Mouse (Mus musculus): ENCODE measurements around the gene Lrp5. TPM values are rescaled to one million over a fixed set of nuclear protein-coding genes. Genes with fewer than 3 reads are reported as not detected.

Gene Lrp5
- total RNA-seq, 2 experiments from 2014 or later, result 50.6 to 51.0 TPM

Other genes with a start within 250 kb of the Lrp5 start
- 100 to 1,000 TPM in 1 of 2 experiments, 10 to 100 TPM in 1; 98.3 to 102 TPM for gene Ppp6r3, start 110.8 kb downstream of the Lrp5 start, total RNA-seq (2021)
- gene 1810055G02Rik, start 21.7 kb upstream of the Lrp5 start, total RNA-seq (2021), result 10 to 100 TPM; 12.0 to 14.2 TPM
- 10 to 100 TPM; 36.7 to 38.9 TPM for gene Kmt5b, start 80.9 kb upstream of the Lrp5 start, total RNA-seq (2021)
- gene Chka, start 165.2 kb upstream of the Lrp5 start, total RNA-seq (2021), result 10 to 100 TPM; 12.1 to 17.8 TPM
- gene Tcirg1, start 220.6 kb upstream of the Lrp5 start, total RNA-seq (2021), result 10 to 100 TPM; 15.7 to 16.2 TPM
- 100 to 1,000 TPM; 358 to 371 TPM for gene Ndufs8, start 226.2 kb upstream of the Lrp5 start, total RNA-seq (2021)
- gene Aldh3b1, start 243.2 kb upstream of the Lrp5 start, total RNA-seq (2021), result 1 to 10 TPM; 2.6 to 2.7 TPM
- gene Unc93b1, start 248.6 kb upstream of the Lrp5 start, total RNA-seq (2021), result 10 to 100 TPM; 19.7 to 24.5 TPM

All from heart, postnatal 10 days (tissue).